Mouse (Mus musculus): ENCODE measurements around the gene Avp.

DNA sequence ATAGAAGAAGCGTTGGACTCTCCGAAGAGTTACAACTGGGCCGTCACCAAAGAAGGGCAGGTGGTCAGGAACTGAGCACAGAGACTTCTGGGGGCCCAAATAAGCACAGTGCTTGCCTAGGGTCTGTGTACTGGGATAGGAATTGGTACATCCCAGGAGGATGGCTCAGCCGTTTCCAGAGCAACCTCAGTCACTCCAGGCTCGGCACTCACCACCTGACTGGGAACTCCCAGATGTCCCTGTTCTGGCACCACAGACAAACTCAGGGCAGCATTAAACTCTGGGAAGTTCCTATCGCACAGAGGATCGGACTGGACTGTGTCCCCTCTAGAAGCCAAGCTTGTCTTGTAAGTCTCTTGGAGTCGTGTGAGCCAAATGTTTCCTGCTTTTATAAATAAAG, 17.4 kb downstream of the Avp start:
- no peak for TF ChIP-seq CTCF (IDR thresholded peaks at IDR 0.05; ENCODE audit: borderline replicate concordance, insufficient read depth, low read depth, low read length)
- no peak for TF ChIP-seq POLR2A (IDR thresholded peaks at IDR 0.05; ENCODE audit: borderline replicate concordance, insufficient read depth, low read length)
